Mouse (Mus musculus): ENCODE measurements around the gene Zfp773.
A peak's percentile ranks its signal among the peaks of the same experiment; 100 is the strongest.

- TF ChIP-seq POLR2A (IDR thresholded peaks at IDR 0.05; ENCODE audit: borderline replicate concordance, control insufficient read depth, low read depth, low read length) (no peak), CTCF (IDR thresholded peaks at IDR 0.05; ENCODE audit: control insufficient read depth, insufficient read depth, low read length) (peak; percentile 38; the same call in 1 of the 2 replicates)
Observed at GRCm38 (mm10) chr7:7120921-7121601, 15.5 kb downstream of the Zfp773 start, which contains the start of gene Zfp954.

Data from bone marrow, adult 2 months (tissue).